Mouse (Mus musculus) embryonic facial prominence, embryonic 13.5 days (tissue): ENCODE data around the gene Fabp3. TPM values are rescaled to one million over a fixed set of nuclear protein-coding genes. Genes with fewer than 3 reads are reported as not detected.

Experiments used
- ATAC-seq: fragments of 200-750 bp; cut with Nextera tagmentation; 2 replicates; pipeline ENCODE4 v1.8.0; 2017; ENCODE audit warnings: low read depth; ENCODE audit not compliant: insufficient number of reproducible peaks, insufficient read depth, low FRiP score, low TSS enrichment
- H3K27ac ChIP-seq: fragments of 300-500 bp; sonication (generic); 2 replicates; pipeline ENCODE4 v1.5.1; 2015; ENCODE audit warnings: moderate library complexity, mild to moderate bottlenecking, inconsistent platforms
- H3K27me3 ChIP-seq: fragments of 300-500 bp; sonication (generic); 2 replicates; pipeline ENCODE4 v1.6.1; 2015; ENCODE audit warnings: mild to moderate bottlenecking, inconsistent platforms
- H3K36me3 ChIP-seq: fragments of 300-500 bp; sonication (generic); 2 replicates; pipeline ENCODE4 v1.6.1; 2015; ENCODE audit warnings: mild to moderate bottlenecking, inconsistent platforms
- H3K4me1 ChIP-seq: fragments of 300-500 bp; sonication (generic); 2 replicates; pipeline ENCODE4 v1.6.1; 2015; ENCODE audit warnings: inconsistent platforms
- H3K4me2 ChIP-seq: fragments of 300-500 bp; sonication (generic); 2 replicates; pipeline ENCODE4 v1.6.1; 2015; ENCODE audit warnings: moderate library complexity, mild to moderate bottlenecking, inconsistent platforms
- H3K4me3 ChIP-seq: fragments of 300-500 bp; sonication (generic); 2 replicates; pipeline ENCODE4 v1.5.1; 2015; ENCODE audit warnings: mild to moderate bottlenecking, inconsistent platforms
- H3K9ac ChIP-seq: fragments of 300-500 bp; sonication (generic); 2 replicates; pipeline ENCODE4 v1.6.1; 2015; ENCODE audit warnings: mild to moderate bottlenecking, inconsistent platforms
- H3K9me3 ChIP-seq: fragments of 300-500 bp; sonication (generic); 2 replicates; pipeline ENCODE4 v1.6.1; 2016; ENCODE audit warnings: inconsistent platforms
- WGBS: fragments of 180-500 bp; shearing (Covaris S2); methylation state at CpG from one replicate; pipeline ENCODE4 v1.1.7; 2015; ENCODE audit warnings: mixed read lengths; 5-methylcytosine and 5-hydroxymethylcytosine counted together
- polyA plus RNA-seq: library from polyadenylated mRNA; unstranded; fragments of >200 nt; fragmentation: Nextera tagmentation; extraction: Ambion mirVana; gene quantifications from 2 replicates; pipeline ENCODE4 v1.2.1, GENCODE M21; 2015

Fabp3 gene
- polyA plus RNA-seq, 1 experiment from 2014 or later, result 12.9 TPM

- Histone ChIP-seq H3K4me3 (peak overlapping the region; percentile 82), H3K4me2 (peak overlapping the region; percentile 71), H3K27me3 (peaks cover 7% of the 10 kb centered on the region), H3K9me3 (no peaks in the 10 kb centered on the region), H3K27ac (peak overlapping the region; percentile 92), H3K36me3 (0 out of 2 replicates have a peak, but pooled peaks cover 12% of the 10 kb centered on the region), H3K9ac (peak overlapping the region; percentile 96), H3K4me1 (peaks cover 11% of the 10 kb centered on the region)
- under 1% methylated on average over 29 of the region's 29 CpGs for WGBS
- ATAC-seq, result peak; percentile 70
These were observed 33.9 kb upstream of the Fabp3 start for GRCm38 (mm10) chr4:130274346-130275015.

DNA sequence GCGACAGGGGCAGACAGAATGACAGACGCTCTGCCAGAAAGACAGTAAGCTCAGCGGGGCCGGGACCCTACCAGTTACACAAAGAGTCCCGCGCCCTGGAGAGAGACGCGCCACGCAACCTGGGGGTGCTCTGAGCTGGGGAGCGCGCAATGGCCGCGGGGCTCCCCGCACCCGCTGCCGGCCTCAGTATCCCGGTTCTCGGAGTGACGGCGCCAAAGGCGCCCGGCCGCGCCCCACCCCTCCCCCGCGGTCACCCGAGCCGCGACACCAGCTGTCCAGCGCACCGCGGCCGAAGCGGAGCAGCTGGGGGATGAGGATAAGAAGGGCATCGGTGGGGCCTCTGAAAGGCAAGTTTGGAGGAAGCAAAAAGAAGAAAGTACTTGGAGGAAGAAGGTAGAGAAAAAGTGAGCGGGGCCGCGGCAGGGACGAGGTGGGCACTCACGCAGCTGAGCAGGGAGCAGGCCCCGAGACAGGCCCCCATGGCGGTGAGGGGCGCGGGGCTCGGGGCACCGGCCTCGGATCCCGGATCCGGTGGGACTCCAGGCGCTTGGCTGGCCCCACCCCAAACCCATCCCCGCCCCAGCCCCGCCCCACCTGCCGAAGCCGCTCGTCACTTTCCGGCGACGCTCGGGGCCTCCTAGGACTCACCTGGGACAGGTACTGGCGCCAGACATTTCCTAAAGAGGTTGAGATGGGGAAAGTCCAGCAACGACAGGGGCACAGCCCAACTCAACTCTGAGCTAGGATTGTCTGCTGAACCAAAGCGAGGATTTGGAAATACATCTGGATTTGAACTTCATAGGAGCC, 33.2 kb upstream of the Fabp3 start:
- H3K36me3 ChIP-seq, result 0 out of 2 replicates have a peak, but pooled peaks cover 9% of the 10 kb centered on the region
- no peaks in the 10 kb centered on the region for H3K9me3 ChIP-seq
- peak overlapping the region; percentile 92 for H3K27ac ChIP-seq
- peaks cover 11% of the 10 kb centered on the region for H3K4me1 ChIP-seq
- H3K27me3 ChIP-seq, result peaks cover 7% of the 10 kb centered on the region
- peak overlapping the region; percentile 82 for H3K4me3 ChIP-seq
- peak overlapping the region; percentile 71 for H3K4me2 ChIP-seq
- peak; percentile 38; the same call in 1 of the 2 replicates for ATAC-seq
- WGBS, result under 1% methylated on average over 62 of the region's 62 CpGs
- peak overlapping the region; percentile 96 for H3K9ac ChIP-seq

- Histone ChIP-seq H3K9ac (peak overlapping the region; percentile 96), H3K4me2 (peak overlapping the region; percentile 71), H3K27me3 (peaks cover 7% of the 10 kb centered on the region), H3K4me3 (peak overlapping the region; percentile 82), H3K4me1 (peaks cover 11% of the 10 kb centered on the region), H3K36me3 (0 out of 2 replicates have a peak, but pooled peaks cover 5% of the 10 kb centered on the region), H3K27ac (no peak overlapping the region), H3K9me3 (no peaks in the 10 kb centered on the region)
- ATAC-seq, result no peak
- WGBS, result 42% methylated on average over 5 of the region's 5 CpGs
These were observed 32.6 kb upstream of the Fabp3 start for GRCm38 (mm10) chr4:130275823-130276105.

DNA sequence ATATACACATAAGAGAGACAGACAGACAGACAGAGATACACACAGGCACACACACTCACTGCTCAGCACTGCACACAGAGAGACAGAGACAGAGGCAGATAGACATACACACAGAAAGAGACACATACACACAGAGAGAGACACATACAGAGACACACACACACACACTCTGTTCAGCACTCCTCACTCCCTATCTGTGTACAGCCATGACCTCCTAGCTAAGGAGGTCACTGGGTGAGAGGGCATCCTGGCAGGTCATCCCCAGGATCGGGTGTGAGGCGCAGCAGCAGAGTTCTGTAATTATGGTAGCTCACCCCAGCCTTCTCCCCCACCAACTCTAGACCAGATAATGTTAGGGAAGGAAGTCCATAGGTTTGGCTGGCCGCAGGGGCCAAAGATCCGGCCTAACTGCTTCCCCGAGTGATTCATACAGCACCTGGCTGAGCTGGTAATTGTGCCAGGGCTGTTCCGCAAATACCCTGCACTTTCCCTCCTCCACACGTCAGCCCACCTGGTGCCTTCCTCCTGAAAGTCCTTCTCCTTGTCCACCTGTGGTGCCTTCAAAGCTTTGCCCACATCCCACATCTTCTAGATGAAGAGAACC, 31.7 kb upstream of the Fabp3 start:
- Histone ChIP-seq H3K9ac (no peak overlapping the region), H3K27me3 (peaks cover 8% of the 10 kb centered on the region), H3K9me3 (no peaks in the 10 kb centered on the region), H3K4me2 (no peak overlapping the region), H3K4me1 (peaks cover 11% of the 10 kb centered on the region), H3K4me3 (no peak overlapping the region), H3K36me3 (no peaks in the 10 kb centered on the region), H3K27ac (no peak overlapping the region)
- 56% methylated on average over 7 of the region's 7 CpGs for WGBS
- no peak for ATAC-seq

GRCm38 (mm10) chr4:130279105-130279504, 29.3 kb upstream of the Fabp3 start, which contains the start of gene Serinc2:
TSS of gene Serinc2 (minus strand) at chr4:130279205.
- no peak within 1 kb of the TSS for H3K4me2 ChIP-seq
- H3K27me3 ChIP-seq, result peaks cover 13% of the 10 kb centered on the region
- 66% methylated on average over 2 of the region's 2 CpGs for WGBS
- H3K4me3 ChIP-seq, result no peak within 1 kb of the TSS
- no peaks in the 10 kb centered on the region for H3K36me3 ChIP-seq
- H3K9ac ChIP-seq, result no peak within 1 kb of the TSS
- H3K4me1 ChIP-seq, result peaks cover 1% of the 10 kb centered on the region
- H3K9me3 ChIP-seq, result no peaks in the 10 kb centered on the region
- no peak for ATAC-seq
- H3K27ac ChIP-seq, result no peak within 1 kb of the TSS

DNA sequence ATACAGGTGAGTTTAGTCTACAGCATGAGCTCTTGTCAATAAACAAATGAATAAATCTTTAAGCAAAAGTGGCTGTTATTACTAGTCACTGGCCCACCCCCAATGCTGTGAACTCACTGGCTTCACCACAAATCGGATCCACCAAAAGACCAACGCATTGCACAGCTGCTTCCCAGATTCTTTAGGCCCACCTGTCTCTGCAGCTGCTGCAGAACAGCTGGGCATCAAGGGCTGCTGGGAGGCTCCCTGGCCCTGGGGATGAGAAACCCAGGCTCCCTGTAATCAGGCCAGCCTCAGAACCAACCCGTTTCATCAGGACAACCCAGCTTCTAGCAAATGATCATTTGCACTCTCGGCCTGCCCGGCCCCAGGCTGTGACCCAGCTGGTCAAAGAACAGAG, 25.5 kb upstream of the Fabp3 start:
- WGBS, result 64% methylated on average over 5 of the region's 5 CpGs
- Histone ChIP-seq H3K4me3 (no peak overlapping the region), H3K9ac (no peak overlapping the region), H3K4me1 (no peaks in the 10 kb centered on the region), H3K36me3 (no peaks in the 10 kb centered on the region), H3K27ac (no peak overlapping the region), H3K9me3 (no peaks in the 10 kb centered on the region), H3K27me3 (peaks cover 15% of the 10 kb centered on the region), H3K4me2 (no peak overlapping the region)
- no peak for ATAC-seq

DNA sequence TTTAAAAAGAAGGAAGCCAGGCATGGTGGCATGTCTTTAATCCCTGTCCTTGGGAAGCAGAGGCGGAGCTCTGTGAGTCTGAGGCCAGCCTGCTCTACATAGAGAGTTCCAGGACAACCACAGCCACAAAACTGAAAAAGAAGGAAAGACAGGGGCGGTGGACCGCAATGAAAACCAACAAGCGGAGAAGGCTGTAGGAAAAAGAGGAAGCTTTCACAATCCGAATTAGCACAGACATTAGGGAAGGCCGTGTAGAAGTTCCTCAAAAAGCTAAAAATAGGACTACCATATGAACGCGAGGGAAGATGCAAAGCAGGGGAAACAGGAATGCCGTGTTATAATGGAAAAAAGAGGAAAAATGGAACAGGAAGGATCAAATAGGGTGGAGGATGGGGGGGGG, 24.6 kb upstream of the Fabp3 start:
- H3K9ac ChIP-seq, result no peak overlapping the region
- whole genome bisulfite sequencing, result 84% methylated on average over 9 of the region's 9 CpGs
- no peaks in the 10 kb centered on the region for H3K4me1 ChIP-seq
- peaks cover 16% of the 10 kb centered on the region for H3K27me3 ChIP-seq
- H3K9me3 ChIP-seq, result no peaks in the 10 kb centered on the region
- H3K36me3 ChIP-seq, result no peaks in the 10 kb centered on the region
- no peak overlapping the region for H3K27ac ChIP-seq
- no peak overlapping the region for H3K4me2 ChIP-seq
- no peak overlapping the region for H3K4me3 ChIP-seq
- ATAC-seq, result no peak

GRCm38 (mm10) chr4:130286531-130286930, 21.9 kb upstream of the Fabp3 start:
- Histone ChIP-seq H3K4me1 (no peaks in the 10 kb centered on the region), H3K9me3 (no peaks in the 10 kb centered on the region), H3K27me3 (peaks cover 16% of the 10 kb centered on the region), H3K36me3 (no peaks in the 10 kb centered on the region), H3K27ac (no peak overlapping the region), H3K9ac (no peak overlapping the region), H3K4me2 (no peak overlapping the region), H3K4me3 (no peak overlapping the region)
- ATAC-seq, result no peak
- 40% methylated on average over 3 of the region's 3 CpGs for WGBS

- Histone ChIP-seq H3K4me2 (no peak overlapping the region), H3K36me3 (no peaks in the 10 kb centered on the region), H3K4me1 (no peaks in the 10 kb centered on the region), H3K27ac (no peak overlapping the region), H3K27me3 (peaks cover 10% of the 10 kb centered on the region), H3K4me3 (no peak overlapping the region), H3K9ac (no peak overlapping the region), H3K9me3 (no peaks in the 10 kb centered on the region)
- WGBS, result 79% methylated on average over 3 of the region's 3 CpGs
- ATAC-seq, result no peak
These were observed 18.6 kb upstream of the Fabp3 start for GRCm38 (mm10) chr4:130289824-130290223.

DNA sequence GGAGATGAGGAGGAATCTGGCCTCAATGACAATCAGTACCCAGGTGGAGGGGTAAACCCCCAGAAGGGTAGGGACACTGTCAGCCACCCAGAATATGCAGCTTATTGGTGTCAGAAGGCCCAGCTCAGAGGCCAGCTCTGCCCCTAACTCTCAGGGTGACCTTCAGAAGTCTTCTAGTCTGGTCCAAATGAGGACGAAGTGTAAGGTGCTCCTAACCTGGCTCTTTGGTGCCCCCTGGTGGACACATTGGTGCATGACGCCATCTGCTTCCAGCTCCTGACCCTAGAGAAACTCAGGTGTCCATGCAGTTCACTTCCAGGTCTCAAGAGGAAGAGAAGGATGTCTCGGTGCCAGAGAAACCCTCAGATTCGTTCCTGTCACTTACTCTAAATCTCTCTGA, 16.1 kb upstream of the Fabp3 start:
- Histone ChIP-seq H3K4me3 (no peak overlapping the region), H3K27me3 (peaks cover 5% of the 10 kb centered on the region; the same call in 1 of the 2 replicates), H3K36me3 (no peaks in the 10 kb centered on the region), H3K9ac (no peak overlapping the region), H3K27ac (no peak overlapping the region), H3K4me1 (peaks cover 7% of the 10 kb centered on the region), H3K4me2 (no peak overlapping the region), H3K9me3 (no peaks in the 10 kb centered on the region)
- ATAC-seq, result no peak
- 3% methylated on average over 4 of the region's 4 CpGs for WGBS

GRCm38 (mm10) chr4:130294513-130294912, 13.9 kb upstream of the Fabp3 start:
- Histone ChIP-seq H3K9me3 (no peaks in the 10 kb centered on the region), H3K36me3 (no peaks in the 10 kb centered on the region), H3K27ac (0 out of 2 replicates have a peak overlapping the region, but pooled peaks have one; percentile 0), H3K9ac (no peak overlapping the region), H3K4me3 (no peak overlapping the region), H3K4me1 (peaks cover 7% of the 10 kb centered on the region), H3K27me3 (no peaks in the 10 kb centered on the region), H3K4me2 (no peak overlapping the region)
- no peak for ATAC-seq
- 81% methylated on average over 8 of the region's 8 CpGs for WGBS
